Comparison of ENCODE assay signal across 15 mouse cellular contexts in the genomic region with DNA sequence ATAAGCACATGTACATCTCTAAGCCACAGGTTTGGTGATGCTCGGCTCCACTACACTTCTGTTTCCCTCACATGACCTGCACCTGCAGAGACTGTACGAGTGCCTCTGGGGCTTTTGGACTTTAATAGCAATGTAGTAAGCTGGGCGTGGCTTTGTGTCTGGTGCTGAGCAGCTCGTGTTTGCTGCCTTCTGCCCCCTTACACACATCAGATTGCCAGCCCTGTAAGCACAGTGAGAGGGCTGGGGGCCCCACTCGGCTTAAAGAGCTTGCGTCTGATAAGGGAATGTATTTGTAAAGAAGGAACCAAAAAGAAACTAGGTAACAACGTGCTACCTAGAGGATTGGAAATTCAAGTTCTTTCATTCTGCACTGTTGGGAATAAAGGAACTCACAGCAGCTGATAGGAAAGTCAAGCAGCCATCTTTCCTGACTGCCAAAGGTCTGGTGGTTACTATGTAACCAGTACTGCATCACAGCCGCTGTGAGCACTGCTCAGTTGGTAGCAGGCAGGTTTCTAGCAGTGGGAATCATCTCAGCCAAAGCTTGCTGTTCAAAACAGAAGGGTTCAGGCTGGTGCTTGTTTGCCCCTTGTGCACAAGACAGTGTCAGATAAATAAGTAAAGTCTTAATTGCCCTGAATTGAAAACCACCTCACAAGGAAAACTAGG. TPM values are rescaled to one million over a fixed set of nuclear protein-coding genes. Genes with fewer than 3 reads are reported as not detected.
DNase-seq lines count a peak whose midpoint lies in the region; ATAC-seq and TF ChIP-seq lines count a peak whose summit lies in the region.
"Had no signal": no experiment of that assay in that cellular context is flagged by ENCODE, and none has a peak within 500 bp of the region (broad histone marks: within the 10 kb centered on the region; RNA-seq: fewer than 3 reads in every experiment).

No protein-coding gene starts in this region.

- H3K9ac ChIP-seq in heart, embryonic 15.5 days, result no peak overlapping the region
- peak overlapping the region; percentile 23; the same call in 1 of the 2 replicates for H3K9ac ChIP-seq in MEL (ENCODE audit: control insufficient read depth, low read depth, low read length, poor library complexity, severe bottlenecking)
- no peak overlapping the region for H3K9ac ChIP-seq in liver, embryonic 11.5 days (ENCODE audit: low read depth, low read length)
- no peak overlapping the region for H3K9ac ChIP-seq in stomach, embryonic 15.5 days
- H3K9ac ChIP-seq: embryonic facial prominence, embryonic 12.5 days; hindbrain, embryonic 15.5 days; lung, embryonic 15.5 days had no signal

- H3K27ac ChIP-seq in heart, embryonic 15.5 days, result peak overlapping the region; percentile 28; the same call in 1 of the 2 replicates
- H3K27ac ChIP-seq in MEL (ENCODE audit: control insufficient read depth, low read depth, low read length), result no peak overlapping the region
- H3K27ac ChIP-seq in liver, embryonic 11.5 days (ENCODE audit: low read depth, low read length), result no peak overlapping the region
- H3K27ac ChIP-seq in stomach, embryonic 15.5 days, result peak overlapping the region; percentile 7; the same call in 1 of the 2 replicates
- H3K27ac ChIP-seq: embryonic facial prominence, embryonic 12.5 days; hindbrain, embryonic 15.5 days; lung, embryonic 15.5 days; midbrain, embryonic 10.5 days had no signal

- ATAC-seq in heart, embryonic 15.5 days (replicated peaks; ENCODE audit: insufficient number of reproducible peaks, insufficient read depth, low FRiP score, low read depth), result no peak
- peak; percentile 84 for ATAC-seq in liver, embryonic 11.5 days (replicated peaks; ENCODE audit: low FRiP score)
- ATAC-seq in stomach, embryonic 15.5 days (ENCODE audit: insufficient read depth, low FRiP score, low read depth), result peak; percentile 67

- no peaks in the 10 kb centered on the region for H3K27me3 ChIP-seq in heart, embryonic 15.5 days
- no peaks in the 10 kb centered on the region for H3K27me3 ChIP-seq in MEL (ENCODE audit: control insufficient read depth in 1 of 2, insufficient read depth in 2 of 2, low read length in 2 of 2)
- no peaks in the 10 kb centered on the region for H3K27me3 ChIP-seq in liver, embryonic 11.5 days (replicated peaks; ENCODE audit: control insufficient read depth, insufficient read depth, low read length)
- no peaks in the 10 kb centered on the region for H3K27me3 ChIP-seq in stomach, embryonic 15.5 days (replicated peaks)
- H3K27me3 ChIP-seq: embryonic facial prominence, embryonic 12.5 days; hindbrain, embryonic 15.5 days; lung, embryonic 15.5 days had no signal

- no peaks in the 10 kb centered on the region for H3K9me3 ChIP-seq in heart, embryonic 15.5 days (replicated peaks)
- H3K9me3 ChIP-seq in MEL (replicated peaks; ENCODE audit: insufficient read depth, low read length), result no peaks in the 10 kb centered on the region
- H3K9me3 ChIP-seq in liver, embryonic 11.5 days (ENCODE audit: control insufficient read depth, low read length), result no peaks in the 10 kb centered on the region
- no peaks in the 10 kb centered on the region for H3K9me3 ChIP-seq in stomach, embryonic 15.5 days
- H3K9me3 ChIP-seq: embryonic facial prominence, embryonic 12.5 days; hindbrain, embryonic 15.5 days; lung, embryonic 15.5 days; midbrain, embryonic 10.5 days had no signal

- peaks cover 9% of the 10 kb centered on the region for H3K4me1 ChIP-seq in heart, embryonic 15.5 days (replicated peaks)
- peaks cover 3 to 13% of the 10 kb centered on the region in 2 experiments; a peak in 3 of 4 replicates for H3K4me1 ChIP-seq in MEL (ENCODE audit: control insufficient read depth in 1 of 2, insufficient read depth in 2 of 2, low read length in 2 of 2)
- peaks cover 14% of the 10 kb centered on the region for H3K4me1 ChIP-seq in liver, embryonic 11.5 days (replicated peaks; ENCODE audit: control insufficient read depth, insufficient read depth, low read length)
- no peaks in the 10 kb centered on the region for H3K4me1 ChIP-seq in stomach, embryonic 15.5 days
- H3K4me1 ChIP-seq: embryonic facial prominence, embryonic 12.5 days; hindbrain, embryonic 15.5 days; lung, embryonic 15.5 days; midbrain, embryonic 10.5 days had no signal

- DNase-seq in heart, postnatal 4 days, result no peak
- peak; percentile 63 for DNase-seq in MEL (ENCODE audit: low read depth, low spot score)
- DNase-seq in liver, embryonic 11.5 days (ENCODE audit: low spot score), result no peak
- DNase-seq in thymus, postnatal 0 days (ENCODE audit: low spot score), result no peak
- DNase-seq in ovary, postnatal 36 days (ENCODE audit: low spot score), result no peak
- DNase-seq in B cell, adult 2 months, result no peak
- DNase-seq: adrenal gland, postnatal 10 days; cerebellum, postnatal 36 days; thymus, postnatal 25 days had no signal

- H3K36me3 ChIP-seq in heart, embryonic 15.5 days, result 0 out of 2 replicates have a peak, but pooled peaks cover 10% of the 10 kb centered on the region
- H3K36me3 ChIP-seq in MEL (ENCODE audit: control insufficient read depth in 1 of 2, insufficient read depth in 2 of 2, low read length in 2 of 2), result peaks cover 0 to 5% of the 10 kb centered on the region in 2 experiments; a peak in 2 of 4 replicates
- peaks cover 5% of the 10 kb centered on the region; the same call in 1 of the 2 replicates for H3K36me3 ChIP-seq in liver, embryonic 11.5 days (ENCODE audit: control insufficient read depth, insufficient read depth, low read length)
- peaks cover 10% of the 10 kb centered on the region; the same call in 1 of the 2 replicates for H3K36me3 ChIP-seq in stomach, embryonic 15.5 days

- TF ChIP-seq CTCF in MEL (IDR thresholded peaks at IDR 0.05 in 2 of 3, conservative IDR thresholded peaks at IDR 0.05 in 1 of 3; ENCODE audit: control insufficient read depth in 1 of 3, insufficient read depth in 1 of 3, low read depth in 2 of 3, low read length in 3 of 3, poor library complexity in 1 of 3, severe bottlenecking in 1 of 3), result no peak

- peak overlapping the region; percentile 26; the same call in 1 of the 2 replicates for H3K4me2 ChIP-seq in heart, embryonic 15.5 days
- H3K4me2 ChIP-seq in liver, embryonic 11.5 days, result peak overlapping the region; percentile 38
- H3K4me2 ChIP-seq in stomach, embryonic 15.5 days, result no peak overlapping the region; the same call in 1 of the 2 replicates
- H3K4me2 ChIP-seq: embryonic facial prominence, embryonic 12.5 days; hindbrain, embryonic 15.5 days; lung, embryonic 15.5 days had no signal

- TF ChIP-seq POLR2A in MEL (IDR thresholded peaks at IDR 0.05; ENCODE audit: control insufficient read depth in 1 of 2, insufficient read depth in 1 of 2, low read depth in 1 of 2, low read length in 2 of 2, poor library complexity in 1 of 2), result no peak

- TF ChIP-seq RAD21 in MEL (IDR thresholded peaks at IDR 0.05; ENCODE audit: low read depth, low read length), result no peak

- no peak for TF ChIP-seq EP300 in MEL (IDR thresholded peaks at IDR 0.05; ENCODE audit: low read depth in 1 of 2, low read length in 2 of 2)

- H3K4me3 ChIP-seq in heart, embryonic 15.5 days, result no peak overlapping the region
- peak overlapping the region; percentile 26 to 37; a peak in 3 of 4 replicates for H3K4me3 ChIP-seq in MEL (ENCODE audit: control insufficient read depth in 1 of 2, insufficient read depth in 1 of 2, low read depth in 2 of 2, low read length in 2 of 2)
- no peak overlapping the region for H3K4me3 ChIP-seq in liver, embryonic 11.5 days (ENCODE audit: low read depth, low read length)
- H3K4me3 ChIP-seq in stomach, embryonic 15.5 days (replicated peaks), result no peak overlapping the region
- H3K4me3 ChIP-seq: embryonic facial prominence, embryonic 12.5 days; hindbrain, embryonic 15.5 days; lung, embryonic 15.5 days; midbrain, embryonic 10.5 days had no signal

- 34% methylated on average over 8 of the region's 8 CpGs for WGBS in heart, embryonic 15.5 days
- 37% methylated on average over 8 of the region's 8 CpGs for WGBS in liver, embryonic 11.5 days
- 45% methylated on average over 8 of the region's 8 CpGs for WGBS in stomach, embryonic 15.5 days

- H3K79me2 ChIP-seq in MEL (ENCODE audit: control insufficient read depth, insufficient read depth, low read length, poor library complexity), result no peaks in the 10 kb centered on the region

TF ChIP-seq in MEL, 35 proteins besides CTCF, POLR2A, EP300 and RAD21:
- no peak for TF ChIP-seq UBTF (IDR thresholded peaks at IDR 0.05; ENCODE audit: borderline replicate concordance, insufficient read depth, low read depth, low read length)
- TF ChIP-seq GABPA (IDR thresholded peaks at IDR 0.05; ENCODE audit: low read depth, low read length), result no peak
- TF ChIP-seq ZC3H11A (IDR thresholded peaks at IDR 0.05; ENCODE audit: low read depth, low read length), result no peak
- TF ChIP-seq MEF2A (IDR thresholded peaks at IDR 0.05; ENCODE audit: extremely low read depth, insufficient replicate concordance, low read depth, low read length, poor library complexity, severe bottlenecking), result no peak
- TF ChIP-seq RCOR1 (IDR thresholded peaks at IDR 0.05; ENCODE audit: low read depth, low read length), result no peak
- TF ChIP-seq GATA1 (IDR thresholded peaks at IDR 0.05; ENCODE audit: low read depth, low read length), result peak; percentile 37; the same call in 1 of the 2 replicates
- TF ChIP-seq MAX (IDR thresholded peaks at IDR 0.05; ENCODE audit: low read length), result 0 out of 2 replicates have a peak, but pooled peaks have one; percentile 38
- no peak for TF ChIP-seq MAFK (IDR thresholded peaks at IDR 0.05; ENCODE audit: borderline replicate concordance, low read depth, low read length)
- no peak for TF ChIP-seq CHD2 (IDR thresholded peaks at IDR 0.05; ENCODE audit: low read length)
- no peak for TF ChIP-seq TCF12 (IDR thresholded peaks at IDR 0.05; ENCODE audit: low read depth, low read length)
- peak; percentile 17; the same call in 1 of the 2 replicates for TF ChIP-seq USF1 (IDR thresholded peaks at IDR 0.05; ENCODE audit: low read depth, low read length)
- TF ChIP-seq MXI1 (IDR thresholded peaks at IDR 0.05; ENCODE audit: low read depth, low read length), result peak; percentile 50; the same call in 1 of the 2 replicates
- no peak for TF ChIP-seq KAT2A (conservative IDR thresholded peaks at IDR 0.05; ENCODE audit: low read depth, low read length)
- no peak for TF ChIP-seq NRF1 (IDR thresholded peaks at IDR 0.05; ENCODE audit: insufficient read depth, low read depth, low read length, poor library complexity, severe bottlenecking)
- no peak for TF ChIP-seq TAL1 (IDR thresholded peaks at IDR 0.05; ENCODE audit: low read length)

RNA-seq across cellular contexts. Expression of a gene that starts 39.4 kb away (rescaled TPM):
- polyA plus RNA-seq in heart, embryonic 15.5 days (2015; fragmentation: Nextera tagmentation; extraction: Ambion mirVana), result 87.0 and 94.9 TPM in 2 replicates
- 10 to 100 TPM; 65.1 to 70.9 TPM for total RNA-seq in heart, postnatal 4 days (2021)
- 18.7 and 18.8 TPM in 2 replicates for total RNA-seq in MEL (2012; rRNA removed)
- 10 to 100 TPM in 1 of 2 experiments, not detected in 1; 18.5 TPM for polyA plus RNA-seq in MEL (2012; ENCODE audit: insufficient read depth in 1 of 2, insufficient read length in 2 of 2, low read depth in 1 of 2, low replicate concordance in 2 of 2, missing spikeins in 1 of 2)
- 26.7 and 29.5 TPM in 2 replicates for polyA plus RNA-seq in liver, embryonic 11.5 days (2014; fragmentation: Nextera tagmentation; extraction: Ambion mirVana)
- 51.5 and 55.0 TPM in 2 replicates for polyA plus RNA-seq in stomach, embryonic 15.5 days (2015; fragmentation: Nextera tagmentation; extraction: Ambion mirVana)
- 15.6 and 17.0 TPM in 2 replicates for polyA plus RNA-seq in thymus, postnatal 0 days (2015; fragmentation: Nextera tagmentation; extraction: Ambion mirVana)

Comparison
In these comparisons a context has a peak if more than half of its experiments do, and no peak if none do; other contexts are left out.
1. H3K27ac ChIP-seq: peak in heart, embryonic 15.5 days (single experiment) and stomach, embryonic 15.5 days (single experiment); none in MEL (single experiment) and liver, embryonic 11.5 days (single experiment).
2. H3K4me3 ChIP-seq: peak in MEL (2 of 2); none in heart, embryonic 15.5 days (single experiment), liver, embryonic 11.5 days (single experiment) and stomach, embryonic 15.5 days (single experiment).